Comparison of ENCODE assay signal across 8 mouse cellular contexts in the genomic region with DNA sequence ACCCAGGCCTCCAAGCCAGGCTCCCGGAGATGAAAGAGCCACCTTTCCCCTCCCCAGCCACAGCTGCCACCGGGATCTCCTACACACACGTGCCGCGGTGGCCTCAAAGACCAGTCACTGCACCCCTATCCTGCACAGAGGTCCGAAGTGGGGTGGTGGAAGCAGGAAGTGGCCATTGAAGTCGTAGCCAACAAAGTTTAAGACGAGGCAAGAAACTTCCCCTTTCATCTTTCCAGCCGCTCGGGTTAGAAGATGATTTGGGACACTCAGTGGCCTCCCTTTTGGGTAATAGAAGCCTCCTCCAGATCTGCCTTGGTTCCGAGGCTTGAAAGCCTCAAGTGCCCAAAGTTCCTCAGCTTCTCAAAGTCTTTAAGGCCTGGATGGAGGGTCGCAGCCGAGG. TPM values are rescaled to one million over a fixed set of nuclear protein-coding genes. Genes with fewer than 3 reads are reported as not detected.
DNase-seq lines count a peak whose midpoint lies in the region; ATAC-seq and TF ChIP-seq lines count a peak whose summit lies in the region.

No protein-coding gene starts in this region.

- 3% methylated on average over 13 of the region's 13 CpGs for WGBS in spleen, adult 2 months
- WGBS in limb, embryonic 10.5 days: under 1% methylated on average over 13 of the region's 13 CpGs
- 2% methylated on average over 13 of the region's 13 CpGs for WGBS in neural tube, embryonic 13.5 days

- H3K36me3 ChIP-seq in spleen, adult 2 months (ENCODE audit: control insufficient read depth, insufficient read depth, low read length): no peaks in the 10 kb centered on the region
- H3K36me3 ChIP-seq in limb, embryonic 10.5 days: peaks cover 2% of the 10 kb centered on the region; the same call in 1 of the 2 replicates
- H3K36me3 ChIP-seq in neural tube, embryonic 13.5 days: no peaks in the 10 kb centered on the region

- H3K27me3 ChIP-seq in spleen, adult 2 months (ENCODE audit: control insufficient read depth, insufficient read depth, low read length): no peaks in the 10 kb centered on the region
- H3K27me3 ChIP-seq in limb, embryonic 10.5 days (ENCODE audit: low read depth, poor library complexity, severe bottlenecking): no peaks in the 10 kb centered on the region
- H3K27me3 ChIP-seq in neural tube, embryonic 13.5 days: no peaks in the 10 kb centered on the region

- ATAC-seq in cerebellum, adult (ENCODE audit: insufficient number of reproducible peaks, low FRiP score, low TSS enrichment): no peak
- ATAC-seq in neural tube, embryonic 13.5 days (ENCODE audit: low read depth): no peak

- DNase-seq in cerebellum, adult 11-12 months: peak; percentile 36
- DNase-seq in spleen, adult 2 months (ENCODE audit: low read depth in 1 of 2, low spot score in 2 of 2): no peak
- no peak for DNase-seq in spleen, postnatal 14 days (ENCODE audit: low spot score in 2 of 2)
- DNase-seq in limb, embryonic 10.5 days (ENCODE audit: low spot score): peak; percentile 53
- DNase-seq in left cerebral cortex, postnatal 10 days (ENCODE audit: extremely low spot score in 1 of 2, low spot score in 2 of 2): no peak
- DNase-seq in gastrocnemius, postnatal 4 days (ENCODE audit: low spot score in 2 of 2): no peak

- no peaks in the 10 kb centered on the region for H3K9me3 ChIP-seq in limb, embryonic 10.5 days (replicated peaks)
- H3K9me3 ChIP-seq in neural tube, embryonic 13.5 days: no peaks in the 10 kb centered on the region

- TF ChIP-seq CTCF in spleen, adult 2 months (IDR thresholded peaks at IDR 0.05; ENCODE audit: extremely low read depth, insufficient read depth, insufficient read length, insufficient replicate concordance): no peak

- peak overlapping the region; percentile 70 for H3K4me2 ChIP-seq in neural tube, embryonic 13.5 days

- H3K4me3 ChIP-seq in spleen, adult 2 months (ENCODE audit: extremely low read depth, insufficient read depth, insufficient read length): peak overlapping the region; percentile 92
- H3K4me3 ChIP-seq in limb, embryonic 10.5 days: peak overlapping the region; percentile 82
- peak overlapping the region; percentile 84 for H3K4me3 ChIP-seq in neural tube, embryonic 13.5 days

- no peak for TF ChIP-seq POLR2A in spleen, adult 2 months (IDR thresholded peaks at IDR 0.05; ENCODE audit: low read depth, low read length)

- intact Hi-C loops in left cerebral cortex, postnatal 10 days (cut with DNase I): no loop called here

- H3K4me1 ChIP-seq in spleen, adult 2 months (ENCODE audit: control insufficient read depth, insufficient read depth, insufficient read length): peaks cover 63% of the 10 kb centered on the region
- H3K4me1 ChIP-seq in limb, embryonic 10.5 days: peaks cover 94% of the 10 kb centered on the region
- peaks cover 87% of the 10 kb centered on the region for H3K4me1 ChIP-seq in neural tube, embryonic 13.5 days (replicated peaks)

- peak overlapping the region; percentile 95 for H3K9ac ChIP-seq in neural tube, embryonic 13.5 days

- peak overlapping the region; percentile 88 for H3K27ac ChIP-seq in spleen, adult 2 months (ENCODE audit: insufficient read depth, low read length)
- H3K27ac ChIP-seq in limb, embryonic 10.5 days: peak overlapping the region; percentile 94
- H3K27ac ChIP-seq in neural tube, embryonic 13.5 days (replicated peaks): peak overlapping the region; percentile 97

RNA-seq across cellular contexts. Expression of gene Elmsan1, which starts 26.4 kb away (rescaled TPM):
- 30.6 and 36.4 TPM in 2 replicates for polyA plus RNA-seq in spleen, adult 2 months (2012; rRNA removed)
- polyA plus RNA-seq in limb, embryonic 10.5 days (2016; fragmentation: Nextera tagmentation; extraction: Ambion mirVana): 9.2 and 10.7 TPM in 2 replicates
- 4.9 TPM in 2 replicates for polyA plus RNA-seq in neural tube, embryonic 13.5 days (2015; fragmentation: Nextera tagmentation; extraction: Ambion mirVana)
- 10 to 100 TPM; 12.3 to 13.5 TPM for total RNA-seq in left cerebral cortex, postnatal 10 days (2021)
- 10 to 100 TPM; 22.0 to 23.3 TPM for total RNA-seq in gastrocnemius, postnatal 4 days (2021)

RNA-seq across cellular contexts. Expression of gene Pnma1, which starts 44.0 kb away (rescaled TPM):
- polyA plus RNA-seq in spleen, adult 2 months (2012; rRNA removed): 0.21 and 0.40 TPM in 2 replicates
- 1.2 TPM in 2 replicates for polyA plus RNA-seq in limb, embryonic 10.5 days (2016; fragmentation: Nextera tagmentation; extraction: Ambion mirVana)
- polyA plus RNA-seq in neural tube, embryonic 13.5 days (2015; fragmentation: Nextera tagmentation; extraction: Ambion mirVana): 3.1 and 3.7 TPM in 2 replicates
- total RNA-seq in left cerebral cortex, postnatal 10 days (2021): 1 to 10 TPM; 7.0 to 8.5 TPM
- under 1 TPM; 0.54 to 0.81 TPM for total RNA-seq in gastrocnemius, postnatal 4 days (2021)

Comparison
In these comparisons a context has a peak if more than half of its experiments do, and no peak if none do; other contexts are left out.
1. DNase-seq: peak in cerebellum, adult 11-12 months (single experiment) and limb, embryonic 10.5 days (single experiment); none in spleen, adult 2 months (0 of 2), spleen, postnatal 14 days (0 of 2), left cerebral cortex, postnatal 10 days (0 of 2) and gastrocnemius, postnatal 4 days (0 of 2).
2. Peak in every context shown above with its lines, with median percentiles within 50 percentile points of each other: H3K27ac ChIP-seq and H3K4me3 ChIP-seq.